In genomic region chr5:129393150-129393549, GRCm38 (mm10) we compare ENCODE assay signal across 26 mouse cellular contexts.
A peak's percentile ranks its signal among the peaks of the same experiment; 100 is the strongest.
DNase-seq lines count a peak whose midpoint lies in the region; ATAC-seq lines count a peak whose summit lies in the region.
"Had no signal": no experiment of that assay in that cellular context is flagged by ENCODE, and none has a peak within 500 bp of the region (broad histone marks: within the 10 kb centered on the region; RNA-seq: fewer than 3 reads in every experiment).

No protein-coding gene starts in this region.

- no peak overlapping the region for H3K27ac ChIP-seq in midbrain, embryonic 11.5 days (ENCODE audit: low read depth, low read length)
- no peak overlapping the region for H3K27ac ChIP-seq in midbrain, embryonic 13.5 days
- H3K27ac ChIP-seq: embryonic facial prominence, embryonic 10.5 days; embryonic facial prominence, embryonic 13.5 days; forebrain, embryonic 12.5 days; gastrocnemius, adult 2 months; hindbrain, embryonic 10.5 days; hindbrain, embryonic 14.5 days; hindbrain, postnatal 0 days had no signal

- H3K9ac ChIP-seq in midbrain, embryonic 11.5 days (ENCODE audit: low read length) = no peak overlapping the region
- H3K9ac ChIP-seq in midbrain, embryonic 13.5 days (replicated peaks) = no peak overlapping the region
- H3K9ac ChIP-seq: embryonic facial prominence, embryonic 13.5 days; forebrain, embryonic 12.5 days; forebrain, postnatal 0 days; hindbrain, embryonic 14.5 days had no signal

- no peak overlapping the region for H3K4me3 ChIP-seq in midbrain, embryonic 11.5 days (ENCODE audit: low read depth, low read length)
- H3K4me3 ChIP-seq in midbrain, embryonic 13.5 days (replicated peaks) = no peak overlapping the region
- H3K4me3 ChIP-seq: embryonic facial prominence, embryonic 10.5 days; embryonic facial prominence, embryonic 13.5 days; erythroblast, embryonic 14.5 days; forebrain, embryonic 12.5 days; gastrocnemius, adult 2 months; hindbrain, embryonic 10.5 days had no signal

- H3K27me3 ChIP-seq in midbrain, embryonic 11.5 days (ENCODE audit: control insufficient read depth, insufficient read depth, low read length) = no peaks in the 10 kb centered on the region
- H3K27me3 ChIP-seq in midbrain, embryonic 13.5 days = 0 out of 2 replicates have a peak, but pooled peaks cover 7% of the 10 kb centered on the region
- H3K27me3 ChIP-seq: forebrain, embryonic 12.5 days had no signal

- no peak for ATAC-seq in midbrain, embryonic 11.5 days (ENCODE audit: low FRiP score)
- ATAC-seq in midbrain, embryonic 13.5 days = no peak
- ATAC-seq: forebrain, postnatal 0 days; hindbrain, postnatal 0 days; inflammation-experienced regulatory T-cells, adult 6 months; intestine, embryonic 16.5 days; Patski had no signal

- no peaks in the 10 kb centered on the region for H3K36me3 ChIP-seq in midbrain, embryonic 11.5 days (ENCODE audit: control insufficient read depth, insufficient read depth, low read length)
- no peaks in the 10 kb centered on the region for H3K36me3 ChIP-seq in midbrain, embryonic 13.5 days
- H3K36me3 ChIP-seq: embryonic facial prominence, embryonic 10.5 days; embryonic facial prominence, embryonic 13.5 days; forebrain, embryonic 12.5 days; G1E; hindbrain, embryonic 10.5 days had no signal

- H3K9me3 ChIP-seq in midbrain, embryonic 11.5 days (ENCODE audit: control insufficient read depth, low read length) = no peaks in the 10 kb centered on the region
- H3K9me3 ChIP-seq in midbrain, embryonic 13.5 days = no peaks in the 10 kb centered on the region
- H3K9me3 ChIP-seq: embryonic facial prominence, embryonic 10.5 days; embryonic facial prominence, embryonic 13.5 days; forebrain, embryonic 12.5 days; hindbrain, embryonic 10.5 days had no signal

- 86% methylated on average over 2 of the region's 2 CpGs for whole genome bisulfite sequencing in midbrain, embryonic 11.5 days
- 92% methylated on average over 2 of the region's 2 CpGs for WGBS in midbrain, embryonic 13.5 days

- no peak overlapping the region for H3K4me2 ChIP-seq in midbrain, embryonic 11.5 days
- no peak overlapping the region for H3K4me2 ChIP-seq in midbrain, embryonic 13.5 days (replicated peaks)
- H3K4me2 ChIP-seq: embryonic facial prominence, embryonic 13.5 days; forebrain, embryonic 12.5 days; heart, embryonic 11.5 days; hindbrain, embryonic 14.5 days had no signal

- H3K4me1 ChIP-seq in midbrain, embryonic 11.5 days (ENCODE audit: control insufficient read depth, insufficient read depth, low read length) = no peaks in the 10 kb centered on the region; the same call in 1 of the 2 replicates
- H3K4me1 ChIP-seq in midbrain, embryonic 13.5 days (replicated peaks) = no peaks in the 10 kb centered on the region
- H3K4me1 ChIP-seq: embryonic facial prominence, embryonic 10.5 days; forebrain, embryonic 12.5 days had no signal

- DNase-seq in cerebellum, adult 18-20 months = peak; percentile 43 to 52
- no peak for DNase-seq in cerebellum, adult 11-12 months
- DNase-seq in cerebellum, postnatal 25 days = peak; percentile 52 to 53
- DNase-seq in cerebellum, adult 8-10 months = no peak
- peak; percentile 76 for DNase-seq in midbrain, embryonic 11.5 days (ENCODE audit: low spot score, missing footprints)
- DNase-seq: adrenal gland, postnatal 10 days; B cell, adult 2 months; embryo, embryonic 11 days; forebrain, postnatal 0 days; gastrocnemius, adult 2 months; gastrocnemius, postnatal 14 days; heart, adult 11 months; kidney, adult 18-20 months had no signal

Comparison
In these comparisons a context has a peak if more than half of its experiments do, and no peak if none do; other contexts are left out.
1. DNase-seq: peak in cerebellum, adult 18-20 months (2 of 2), cerebellum, postnatal 25 days (2 of 2) and midbrain, embryonic 11.5 days (single experiment); none in cerebellum, adult 11-12 months (single experiment) and cerebellum, adult 8-10 months (single experiment).